Mouse (Mus musculus): ENCODE measurements around the gene Pde4c. TPM values are rescaled to one million over a fixed set of nuclear protein-coding genes. Genes with fewer than 3 reads are reported as not detected.

Gene Pde4c
- polyA plus RNA-seq, 1 experiment from 2014 or later, result 8.8 TPM

DNA sequence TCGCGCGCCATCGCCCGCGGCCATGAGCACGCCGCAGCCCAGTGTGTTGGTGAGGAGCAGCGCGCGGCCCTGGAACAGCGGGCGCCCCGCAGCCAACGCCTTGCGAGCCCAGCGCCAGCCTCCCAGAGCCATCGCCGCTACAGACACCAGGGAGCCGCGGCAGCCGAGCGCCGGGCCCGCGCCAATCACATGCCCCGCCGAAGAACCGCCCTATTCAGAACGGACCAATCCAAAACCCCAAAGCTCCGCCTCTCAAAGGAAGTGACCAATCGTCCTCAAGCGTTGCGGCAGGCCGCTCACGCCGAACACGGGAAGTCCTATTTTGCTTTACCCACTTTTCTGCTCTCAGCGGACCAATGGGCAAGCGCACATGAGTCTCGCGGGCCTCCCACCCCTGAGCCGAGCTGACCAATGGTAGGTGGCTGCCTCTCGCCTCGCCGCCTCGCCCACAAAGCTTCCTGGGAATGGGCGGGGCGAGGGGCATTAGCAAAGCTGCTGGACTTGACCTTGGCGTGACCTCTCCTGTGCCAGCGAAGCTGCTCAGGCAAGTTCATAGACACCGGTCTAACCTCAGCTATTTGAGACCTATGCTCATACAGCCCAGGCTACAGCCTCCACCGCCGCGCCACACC is 37.4 kb downstream of the Pde4c start, which contains the start of gene Mpv17l2:
Gene Mpv17l2, minus strand, starts transcription at position 172 of the 632 bp plus-strand sequence.
- WGBS, result under 1% methylated on average over 54 of the region's 55 CpGs
- H3K4me1 ChIP-seq (ENCODE audit: insufficient read depth, low read length), result peaks cover 33% of the 10 kb centered on the region
- ATAC-seq (ENCODE audit: low FRiP score, low TSS enrichment), result peak; percentile 96

DNA sequence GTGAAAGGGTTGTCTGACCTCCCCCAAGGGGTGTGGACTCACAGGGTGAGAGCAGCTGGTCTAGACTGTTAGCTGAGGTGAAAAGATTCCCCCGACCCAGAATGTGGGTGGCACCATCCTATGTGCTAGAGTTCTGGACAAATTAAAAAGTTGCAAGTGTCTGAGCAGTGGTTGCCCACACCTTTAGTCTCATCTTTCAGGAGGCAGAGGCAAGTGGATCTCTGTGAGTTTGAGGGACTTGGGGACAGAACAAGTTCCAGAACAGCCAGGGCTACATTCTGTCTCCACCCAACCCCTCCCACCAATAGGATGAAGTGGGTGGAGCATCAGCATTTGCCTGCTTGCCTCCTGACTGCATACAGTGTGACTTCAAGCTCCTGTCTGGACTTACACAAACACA is 38.6 kb downstream of the Pde4c start:
- no peak overlapping the region for H3K4me3 ChIP-seq (ENCODE audit: low read length)
- peaks cover 13% of the 10 kb centered on the region for H3K36me3 ChIP-seq (ENCODE audit: insufficient read depth, low read length)
- 63% methylated on average over 1 of the region's 1 CpGs for WGBS
- no peaks in the 10 kb centered on the region for H3K9me3 ChIP-seq (ENCODE audit: low read length)
- no peak overlapping the region for H3K27ac ChIP-seq (ENCODE audit: low read length)
- no peak for ATAC-seq (ENCODE audit: low FRiP score, low TSS enrichment)
- H3K4me1 ChIP-seq (ENCODE audit: insufficient read depth, low read length), result peaks cover 43% of the 10 kb centered on the region
- H3K4me2 ChIP-seq (replicated peaks; ENCODE audit: low read depth, low read length), result no peak overlapping the region
- H3K9ac ChIP-seq (replicated peaks; ENCODE audit: low read length), result no peak overlapping the region
- H3K27me3 ChIP-seq (ENCODE audit: insufficient read depth, low read length), result no peaks in the 10 kb centered on the region

More for the DNA sequence above, 37.4 kb downstream of the Pde4c start, which contains the start of gene Mpv17l2:
- no peaks in the 10 kb centered on the region for H3K27me3 ChIP-seq (ENCODE audit: insufficient read depth, low read length)
- peak within 1 kb of the TSS; percentile 80 for H3K27ac ChIP-seq (ENCODE audit: low read length)
- peaks cover 23% of the 10 kb centered on the region for H3K36me3 ChIP-seq (ENCODE audit: insufficient read depth, low read length)
- H3K4me2 ChIP-seq (replicated peaks; ENCODE audit: low read depth, low read length), result peak within 1 kb of the TSS; percentile 84
- H3K9me3 ChIP-seq (ENCODE audit: low read length), result no peaks in the 10 kb centered on the region
- H3K9ac ChIP-seq (replicated peaks; ENCODE audit: low read length), result peak within 1 kb of the TSS; percentile 83
- H3K4me3 ChIP-seq (ENCODE audit: low read length), result peak within 1 kb of the TSS; percentile 73

DNA sequence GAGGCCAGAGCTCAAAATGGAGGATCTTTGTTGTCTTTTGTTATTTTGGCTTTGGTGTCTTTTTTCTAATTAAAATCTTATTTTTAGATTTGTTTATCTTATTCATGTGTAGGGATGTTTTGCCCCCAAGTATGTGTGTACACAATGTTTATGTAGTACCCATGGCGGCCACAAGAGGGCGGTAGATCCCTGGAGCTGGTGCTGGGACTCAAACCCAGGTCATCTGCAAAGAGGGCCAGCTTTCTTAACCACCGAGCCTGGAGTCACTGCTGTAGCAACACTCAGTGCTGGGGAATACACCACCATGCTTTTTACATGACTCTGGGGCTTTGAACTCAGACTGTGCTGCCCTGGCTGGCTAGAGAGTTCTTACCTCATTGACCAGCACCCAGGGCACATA is 39.8 kb downstream of the Pde4c start:
- H3K9ac ChIP-seq (replicated peaks; ENCODE audit: low read length), result no peak overlapping the region
- H3K9me3 ChIP-seq (ENCODE audit: low read length), result no peaks in the 10 kb centered on the region
- peaks cover 11% of the 10 kb centered on the region for H3K36me3 ChIP-seq (ENCODE audit: insufficient read depth, low read length)
- no peak overlapping the region for H3K27ac ChIP-seq (ENCODE audit: low read length)
- H3K4me1 ChIP-seq (ENCODE audit: insufficient read depth, low read length), result peaks cover 46% of the 10 kb centered on the region
- WGBS, result 4% methylated on average over 3 of the region's 3 CpGs
- no peak overlapping the region for H3K4me3 ChIP-seq (ENCODE audit: low read length)
- H3K27me3 ChIP-seq (ENCODE audit: insufficient read depth, low read length), result no peaks in the 10 kb centered on the region
- no peak overlapping the region for H3K4me2 ChIP-seq (replicated peaks; ENCODE audit: low read depth, low read length)
- ATAC-seq (ENCODE audit: low FRiP score, low TSS enrichment), result no peak

GRCm38 (mm10) chr8:70764026-70764425 is 40.5 kb downstream of the Pde4c start:
- WGBS, result 85% methylated on average over 8 of the region's 8 CpGs

GRCm38 (mm10) chr8:70764676-70765075 is 41.2 kb downstream of the Pde4c start:
- Histone ChIP-seq H3K9ac (replicated peaks; ENCODE audit: low read length) (no peak overlapping the region), H3K27ac (ENCODE audit: low read length) (no peak overlapping the region)
- WGBS, result 88% methylated on average over 13 of the region's 13 CpGs

More at GRCm38 (mm10) chr8:70764026-70764425, 40.5 kb downstream of the Pde4c start:
- Histone ChIP-seq H3K27me3 (ENCODE audit: insufficient read depth, low read length) (no peaks in the 10 kb centered on the region), H3K4me1 (ENCODE audit: insufficient read depth, low read length) (peaks cover 39% of the 10 kb centered on the region), H3K36me3 (ENCODE audit: insufficient read depth, low read length) (peaks cover 18% of the 10 kb centered on the region), H3K4me2 (replicated peaks; ENCODE audit: low read depth, low read length) (no peak overlapping the region), H3K4me3 (ENCODE audit: low read length) (no peak overlapping the region), H3K9me3 (ENCODE audit: low read length) (no peaks in the 10 kb centered on the region), H3K9ac (replicated peaks; ENCODE audit: low read length) (no peak overlapping the region), H3K27ac (ENCODE audit: low read length) (no peak overlapping the region)
- no peak for ATAC-seq (ENCODE audit: low FRiP score, low TSS enrichment)

GRCm38 (mm10) chr8:70765329-70765728 is 41.8 kb downstream of the Pde4c start:
- Histone ChIP-seq H3K9me3 (ENCODE audit: low read length) (no peaks in the 10 kb centered on the region), H3K4me1 (ENCODE audit: insufficient read depth, low read length) (peaks cover 26% of the 10 kb centered on the region), H3K36me3 (ENCODE audit: insufficient read depth, low read length) (peaks cover 22% of the 10 kb centered on the region), H3K27ac (ENCODE audit: low read length) (peak overlapping the region; percentile 76; the same call in 1 of the 2 replicates), H3K4me3 (ENCODE audit: low read length) (peak overlapping the region; percentile 57), H3K4me2 (replicated peaks; ENCODE audit: low read depth, low read length) (peak overlapping the region; percentile 92), H3K27me3 (ENCODE audit: insufficient read depth, low read length) (no peaks in the 10 kb centered on the region), H3K9ac (replicated peaks; ENCODE audit: low read length) (peak overlapping the region; percentile 70)
- ATAC-seq (ENCODE audit: low FRiP score, low TSS enrichment), result no peak
- 69% methylated on average over 9 of the region's 9 CpGs for WGBS

More at GRCm38 (mm10) chr8:70764676-70765075, 41.2 kb downstream of the Pde4c start:
- Histone ChIP-seq H3K9me3 (ENCODE audit: low read length) (no peaks in the 10 kb centered on the region), H3K36me3 (ENCODE audit: insufficient read depth, low read length) (peaks cover 20% of the 10 kb centered on the region), H3K27me3 (ENCODE audit: insufficient read depth, low read length) (no peaks in the 10 kb centered on the region), H3K4me3 (ENCODE audit: low read length) (no peak overlapping the region), H3K4me2 (replicated peaks; ENCODE audit: low read depth, low read length) (no peak overlapping the region), H3K4me1 (ENCODE audit: insufficient read depth, low read length) (peaks cover 33% of the 10 kb centered on the region)
- no peak for ATAC-seq (ENCODE audit: low FRiP score, low TSS enrichment)

DNA sequence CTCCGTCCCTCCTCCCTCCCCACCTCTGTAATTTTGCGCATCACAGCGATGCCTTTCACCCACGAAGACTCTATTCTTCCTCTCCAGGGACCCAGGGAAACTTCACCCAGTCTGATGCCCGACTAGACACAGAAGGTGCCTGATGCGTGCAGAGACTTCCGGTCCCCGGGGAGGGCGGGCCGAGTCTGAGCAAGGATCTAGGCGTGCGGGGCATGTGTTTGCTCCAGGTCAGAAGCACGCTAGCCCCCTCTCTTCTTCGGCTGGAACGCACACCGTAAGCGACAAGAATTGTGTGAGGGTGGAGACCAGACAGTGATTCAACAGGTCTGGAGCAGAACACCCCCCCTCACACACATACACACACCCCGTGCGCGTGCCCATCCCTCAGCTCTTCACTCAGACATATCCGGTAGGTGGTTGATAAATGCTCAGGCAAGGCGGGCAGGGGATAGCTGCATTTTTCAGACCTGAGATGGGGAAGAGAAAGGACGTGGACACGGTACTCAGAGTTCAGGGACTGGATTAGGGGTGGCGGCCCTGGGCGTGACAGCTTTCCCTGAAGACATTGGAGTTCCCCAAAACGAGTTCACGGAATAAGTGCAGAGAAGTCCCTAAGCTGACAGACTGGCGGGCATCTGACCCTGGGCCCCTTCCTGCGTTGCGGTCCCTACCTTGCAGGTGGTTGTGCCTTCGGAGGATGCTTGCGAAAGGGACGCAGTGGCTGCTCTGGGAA is 42.5 kb downstream of the Pde4c start:
- Histone ChIP-seq H3K4me1 (ENCODE audit: insufficient read depth, low read length) (peaks cover 25% of the 10 kb centered on the region), H3K9ac (replicated peaks; ENCODE audit: low read length) (peak overlapping the region; percentile 70), H3K27ac (ENCODE audit: low read length) (peak overlapping the region; percentile 76), H3K9me3 (ENCODE audit: low read length) (no peaks in the 10 kb centered on the region), H3K4me3 (ENCODE audit: low read length) (peak overlapping the region; percentile 57), H3K27me3 (ENCODE audit: insufficient read depth, low read length) (no peaks in the 10 kb centered on the region), H3K36me3 (ENCODE audit: insufficient read depth, low read length) (peaks cover 28% of the 10 kb centered on the region), H3K4me2 (replicated peaks; ENCODE audit: low read depth, low read length) (peak overlapping the region; percentile 92)
- WGBS, result under 1% methylated on average over 33 of the region's 34 CpGs
- no peak for ATAC-seq (ENCODE audit: low FRiP score, low TSS enrichment)

DNA sequence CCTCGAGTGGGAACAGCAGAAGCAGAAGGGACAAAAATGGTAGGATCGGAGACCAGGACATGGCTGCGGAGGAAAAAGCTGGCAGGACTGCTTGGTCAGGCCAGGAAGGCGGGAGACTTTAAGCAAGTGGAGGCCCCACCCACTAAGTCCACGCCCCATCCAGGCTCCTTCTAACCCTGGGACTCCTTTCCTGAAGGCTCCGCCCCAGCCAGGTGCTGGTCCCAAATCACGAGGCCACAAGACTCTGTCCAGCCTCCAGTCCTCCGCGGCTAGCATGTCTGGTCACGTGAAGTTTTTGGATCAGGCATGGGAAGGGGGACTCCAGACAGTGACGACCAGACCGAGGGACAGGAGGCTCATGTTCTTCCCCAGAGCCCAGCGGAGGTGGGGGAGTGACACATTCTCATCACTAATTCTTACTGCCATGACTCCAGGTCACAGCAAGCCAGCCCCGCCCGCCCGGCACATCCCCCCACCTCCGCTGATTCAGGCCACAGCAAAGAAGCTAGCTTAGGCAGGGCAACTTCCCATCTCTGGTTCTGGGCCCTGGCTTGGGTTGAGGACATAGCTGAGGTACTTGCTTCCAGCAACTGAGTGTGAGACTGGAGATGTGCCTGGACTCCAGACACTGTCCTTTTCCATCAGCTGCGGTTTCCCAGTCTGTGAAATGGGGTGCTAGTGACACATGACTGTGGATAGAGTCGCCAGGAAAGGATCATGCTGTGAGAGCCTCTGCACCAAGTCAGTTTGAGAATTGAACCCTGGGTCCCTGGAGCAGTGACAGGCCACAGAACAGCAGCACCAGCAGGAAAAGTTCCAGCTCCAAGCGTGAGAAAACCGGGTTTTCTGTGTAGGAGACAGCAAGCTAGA is 43.3 kb downstream of the Pde4c start:
- H3K27ac ChIP-seq (ENCODE audit: low read length), result peak overlapping the region; percentile 76
- H3K27me3 ChIP-seq (ENCODE audit: insufficient read depth, low read length), result no peaks in the 10 kb centered on the region
- peak overlapping the region; percentile 57 for H3K4me3 ChIP-seq (ENCODE audit: low read length)
- H3K36me3 ChIP-seq (ENCODE audit: insufficient read depth, low read length), result peaks cover 36% of the 10 kb centered on the region
- peak overlapping the region; percentile 92 for H3K4me2 ChIP-seq (replicated peaks; ENCODE audit: low read depth, low read length)
- WGBS, result 8% methylated on average over 21 of the region's 21 CpGs
- H3K4me1 ChIP-seq (ENCODE audit: insufficient read depth, low read length), result peaks cover 21% of the 10 kb centered on the region
- peak overlapping the region; percentile 70 for H3K9ac ChIP-seq (replicated peaks; ENCODE audit: low read length)
- peak; percentile 80 for ATAC-seq (ENCODE audit: low FRiP score, low TSS enrichment)
- no peaks in the 10 kb centered on the region for H3K9me3 ChIP-seq (ENCODE audit: low read length)

DNA sequence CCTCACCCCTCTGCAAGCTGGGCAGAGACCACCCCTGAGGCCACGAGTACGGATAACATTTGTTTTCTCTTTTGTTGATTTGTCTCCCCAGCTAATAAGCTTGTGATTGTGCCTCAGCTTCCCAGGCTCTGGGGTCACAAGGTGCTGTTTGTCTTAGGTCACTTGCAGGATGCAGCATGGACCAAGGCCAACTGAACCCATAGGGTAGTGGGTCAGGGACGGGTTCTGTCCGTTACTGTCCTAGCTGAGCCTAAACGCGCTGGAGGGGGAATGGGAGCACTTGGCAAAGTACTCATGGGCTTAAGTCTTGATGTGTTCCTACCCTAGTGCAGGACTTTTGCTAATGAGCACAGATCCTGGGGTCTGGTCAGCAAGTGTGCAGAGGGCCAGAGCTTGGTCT is 44.0 kb downstream of the Pde4c start:
- Histone ChIP-seq H3K4me3 (ENCODE audit: low read length) (no peak overlapping the region), H3K27ac (ENCODE audit: low read length) (peak overlapping the region; percentile 76; the same call in 1 of the 2 replicates), H3K4me1 (ENCODE audit: insufficient read depth, low read length) (peaks cover 21% of the 10 kb centered on the region), H3K9ac (replicated peaks; ENCODE audit: low read length) (no peak overlapping the region), H3K4me2 (replicated peaks; ENCODE audit: low read depth, low read length) (no peak overlapping the region), H3K9me3 (ENCODE audit: low read length) (no peaks in the 10 kb centered on the region), H3K27me3 (ENCODE audit: insufficient read depth, low read length) (no peaks in the 10 kb centered on the region), H3K36me3 (ENCODE audit: insufficient read depth, low read length) (peaks cover 42% of the 10 kb centered on the region)
- 73% methylated on average over 6 of the region's 6 CpGs for WGBS
- no peak for ATAC-seq (ENCODE audit: low FRiP score, low TSS enrichment)
